Mouse (Mus musculus): ENCODE results near the gene Lsamp. TPM values are rescaled to one million over a fixed set of nuclear protein-coding genes. Genes with fewer than 3 reads are reported as not detected.

Gene Lsamp
- total and polyA plus RNA-seq, 3 experiments = not detected

DNA sequence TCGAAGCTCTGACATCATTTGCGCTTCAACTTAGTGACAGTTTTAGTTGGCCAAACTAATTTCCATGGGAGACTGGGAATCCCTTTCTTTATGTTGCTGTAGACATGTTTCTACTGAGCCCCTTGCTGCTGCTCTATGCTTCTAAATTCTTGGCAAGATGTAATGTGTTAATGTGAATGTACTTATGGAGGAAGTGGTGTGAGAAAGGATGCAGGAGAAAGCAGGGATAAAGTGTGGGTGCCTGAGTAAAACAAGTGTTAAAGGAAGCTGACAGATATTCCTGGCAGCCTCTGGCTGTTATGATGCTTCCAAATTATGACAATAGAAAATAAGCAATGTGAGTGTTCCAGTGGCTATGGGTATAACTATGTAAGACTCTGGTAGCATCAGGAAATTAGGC lies 1140.9 kb downstream of the Lsamp start:
- in situ Hi-C loops (cut with MboI; ENCODE audit: low pct_ligation_motif_present, low pct_unique_long_range_greater_than_20kb, low sequenced_read_pairs) (no loop called here), dilution Hi-C loops (cut with MboI; ENCODE audit: extremely low pct_ligation_motif_present, extremely low pct_unique_long_range_greater_than_20kb, low sequenced_read_pairs) (no loop called here)
- H3K79me2 ChIP-seq (replicated peaks; ENCODE audit: control insufficient read depth, extremely low read depth, insufficient read depth, poor library complexity, severe bottlenecking) = no peaks in the 10 kb centered on the region

DNA sequence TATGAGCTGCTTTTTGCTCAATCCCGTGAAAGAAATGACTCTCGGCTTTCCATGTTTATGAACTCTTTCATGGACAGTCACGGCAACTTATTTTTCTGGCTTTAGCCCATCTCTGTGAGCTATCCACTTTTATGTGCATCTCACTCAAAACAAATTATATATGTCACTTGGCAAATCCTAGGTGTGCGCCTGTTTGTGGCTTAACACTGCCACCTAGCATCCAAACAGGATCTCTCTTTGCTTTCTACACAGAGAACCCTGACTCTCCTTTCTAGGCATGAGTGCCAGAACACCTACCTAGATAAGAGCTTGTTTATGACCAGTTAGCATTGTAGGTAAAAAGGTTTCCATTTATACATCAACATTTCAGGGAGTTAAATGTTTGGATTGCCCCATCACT lies 1146.9 kb downstream of the Lsamp start:
- Histone ChIP-seq H3K4me3 (replicated peaks in 1 of 3; ENCODE audit: low read depth in 2 of 3, low read length in 2 of 3, poor library complexity in 1 of 3) (no peak overlapping the region), H3K9ac (ENCODE audit: insufficient read depth, low read depth) (no peak overlapping the region), H3K79me2 (replicated peaks; ENCODE audit: control insufficient read depth, extremely low read depth, insufficient read depth, poor library complexity, severe bottlenecking) (no peaks in the 10 kb centered on the region), H3K27me3 (replicated peaks) (no peaks in the 10 kb centered on the region), H3K36me3 (replicated peaks in 1 of 2; ENCODE audit: control insufficient read depth in 1 of 2, insufficient read depth in 1 of 2, low read length in 1 of 2) (no peaks in the 10 kb centered on the region), H3K9me3 (replicated peaks; ENCODE audit: low read length) (peaks cover 55% of the 10 kb centered on the region), H3K4me2 (ENCODE audit: insufficient read depth, low read depth, poor library complexity, severe bottlenecking) (no peak overlapping the region), H3K4me1 (ENCODE audit: control insufficient read depth in 1 of 2, insufficient read depth in 2 of 2) (no peaks in the 10 kb centered on the region), H3K27ac (ENCODE audit: insufficient read depth, low read depth) (no peak overlapping the region)
- no peak for DNase-seq (ENCODE audit: extremely low read depth)
- TF ChIP-seq RCOR1 (conservative IDR thresholded peaks at IDR 0.05; ENCODE audit: low read depth, low read length) = no peak
- in situ Hi-C loops (cut with MboI; ENCODE audit: low pct_ligation_motif_present, low pct_unique_long_range_greater_than_20kb, low sequenced_read_pairs) (no loop called here), dilution Hi-C loops (cut with MboI; ENCODE audit: extremely low pct_ligation_motif_present, extremely low pct_unique_long_range_greater_than_20kb, low sequenced_read_pairs) (no loop called here)

More for the DNA sequence above, 1140.9 kb downstream of the Lsamp start:
- Histone ChIP-seq H3K27me3 (replicated peaks) (no peaks in the 10 kb centered on the region), H3K4me2 (ENCODE audit: insufficient read depth, low read depth, poor library complexity, severe bottlenecking) (no peak overlapping the region), H3K4me1 (ENCODE audit: control insufficient read depth in 1 of 2, insufficient read depth in 2 of 2) (no peaks in the 10 kb centered on the region), H3K36me3 (replicated peaks in 1 of 2; ENCODE audit: control insufficient read depth in 1 of 2, insufficient read depth in 1 of 2, low read length in 1 of 2) (no peaks in the 10 kb centered on the region), H3K27ac (ENCODE audit: insufficient read depth, low read depth) (no peak overlapping the region), H3K9ac (ENCODE audit: insufficient read depth, low read depth) (no peak overlapping the region), H3K4me3 (replicated peaks in 1 of 3; ENCODE audit: low read depth in 2 of 3, low read length in 2 of 3, poor library complexity in 1 of 3) (no peak overlapping the region), H3K9me3 (replicated peaks; ENCODE audit: low read length) (peaks cover 59% of the 10 kb centered on the region)
- DNase-seq (ENCODE audit: extremely low read depth) = no peak
- TF ChIP-seq USF1 (IDR thresholded peaks at IDR 0.05; ENCODE audit: low read depth, low read length) (no peak), UBTF (IDR thresholded peaks at IDR 0.05; ENCODE audit: low read depth, low read length) (no peak)

DNA sequence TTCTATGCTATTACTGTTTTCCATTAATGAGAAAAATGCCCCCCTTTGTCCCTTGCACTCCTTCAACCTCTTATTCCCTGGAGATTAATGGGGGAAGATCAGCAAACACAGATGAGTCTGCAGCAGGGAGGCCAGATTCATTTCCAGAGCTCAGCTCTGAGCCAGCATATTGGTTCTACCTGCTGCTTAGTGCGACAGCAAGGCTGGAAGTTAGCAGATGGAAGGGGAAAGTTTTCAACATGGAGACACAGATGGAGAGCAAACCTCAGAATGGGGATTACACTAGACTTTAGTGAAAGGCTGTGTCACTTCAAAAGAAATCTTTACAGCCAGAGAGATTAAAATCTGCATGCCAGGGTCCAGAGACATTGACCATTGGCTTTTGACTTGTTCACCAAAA lies 1188.7 kb downstream of the Lsamp start:
- Histone ChIP-seq H3K36me3 (replicated peaks in 1 of 2; ENCODE audit: control insufficient read depth in 1 of 2, insufficient read depth in 1 of 2, low read length in 1 of 2) (no peaks in the 10 kb centered on the region), H3K79me2 (replicated peaks; ENCODE audit: control insufficient read depth, extremely low read depth, insufficient read depth, poor library complexity, severe bottlenecking) (no peaks in the 10 kb centered on the region), H3K27me3 (replicated peaks) (no peaks in the 10 kb centered on the region), H3K9ac (ENCODE audit: insufficient read depth, low read depth) (no peak overlapping the region), H3K4me3 (replicated peaks in 1 of 3; ENCODE audit: low read depth in 2 of 3, low read length in 2 of 3, poor library complexity in 1 of 3) (no peak overlapping the region), H3K27ac (ENCODE audit: insufficient read depth, low read depth) (no peak overlapping the region), H3K4me2 (ENCODE audit: insufficient read depth, low read depth, poor library complexity, severe bottlenecking) (no peak overlapping the region), H3K4me1 (ENCODE audit: control insufficient read depth in 1 of 2, insufficient read depth in 2 of 2) (no peaks in the 10 kb centered on the region), H3K9me3 (replicated peaks; ENCODE audit: low read length) (peaks cover 56% of the 10 kb centered on the region)
- no peak for TF ChIP-seq ZC3H11A (IDR thresholded peaks at IDR 0.05; ENCODE audit: low read depth, low read length)
- no peak for TF ChIP-seq KAT2A (IDR thresholded peaks at IDR 0.05; ENCODE audit: insufficient replicate concordance, low read length)
- TF ChIP-seq MEF2A (IDR thresholded peaks at IDR 0.05; ENCODE audit: borderline replicate concordance, low read depth, low read length) = no peak
- TF ChIP-seq PAX5 (IDR thresholded peaks at IDR 0.05; ENCODE audit: low read length) = no peak
- no peak for TF ChIP-seq ELF1 (IDR thresholded peaks at IDR 0.05; ENCODE audit: low read depth, low read length)
- dilution Hi-C loops (cut with MboI; ENCODE audit: extremely low pct_ligation_motif_present, extremely low pct_unique_long_range_greater_than_20kb, low sequenced_read_pairs) = no loop called here
- DNase-seq (ENCODE audit: extremely low read depth) = no peak
- in situ Hi-C loops (cut with MboI; ENCODE audit: low pct_ligation_motif_present, low pct_unique_long_range_greater_than_20kb, low sequenced_read_pairs) = no loop called here
